Mouse (Mus musculus) ovary, postnatal 36 days (tissue): ENCODE measurements around the gene Rhox7a.
"Not testable (repeated sequence)": the region's sequence is repeated elsewhere in the genome, so short reads cannot be mapped to it uniquely, and the experiment has no call there.

ENCODE experiments used
- DNase-seq: peaks from one replicate; pipeline ENCODE4 v3.0.0; 2022; ENCODE audit warnings: low spot score, mixed read lengths

Gene Rhox7a

GRCm38 (mm10) chrX:37831386-37831785 is at the start of gene Rhox7a:
Gene Rhox7a (plus strand): TSS chrX:37831686.
- DNase-seq: not testable (repeated sequence)

GRCm38 (mm10) chrX:37807286-37808080 is 24.0 kb upstream of the Rhox7a start:
- DNase-seq: no peak

- no peak for DNase-seq
Observed at GRCm38 (mm10) chrX:37809396-37809795, 22.1 kb upstream of the Rhox7a start.

- DNase-seq: no peak
Observed at GRCm38 (mm10) chrX:37811179-37811578, 20.3 kb upstream of the Rhox7a start.

- no peak for DNase-seq
Observed at GRCm38 (mm10) chrX:37815665-37816064, 15.8 kb upstream of the Rhox7a start.

- not testable (repeated sequence) for DNase-seq
Observed at GRCm38 (mm10) chrX:37826610-37827009, 4.9 kb upstream of the Rhox7a start, which contains the start of gene Rhox6. Gene Rhox6 (plus strand): TSS chrX:37826910.

- DNase-seq: no peak
Observed at GRCm38 (mm10) chrX:37871641-37872040, 40.2 kb downstream of the Rhox7a start.

GRCm38 (mm10) chrX:37878844-37879243 is 47.4 kb downstream of the Rhox7a start, which contains the start of gene Rhox8:
Gene Rhox8 (minus strand): TSS chrX:37878944.
- DNase-seq: no peak
